Mouse (Mus musculus): ENCODE results near the gene 3110009E18Rik.

The 3110009E18Rik gene

DNA sequence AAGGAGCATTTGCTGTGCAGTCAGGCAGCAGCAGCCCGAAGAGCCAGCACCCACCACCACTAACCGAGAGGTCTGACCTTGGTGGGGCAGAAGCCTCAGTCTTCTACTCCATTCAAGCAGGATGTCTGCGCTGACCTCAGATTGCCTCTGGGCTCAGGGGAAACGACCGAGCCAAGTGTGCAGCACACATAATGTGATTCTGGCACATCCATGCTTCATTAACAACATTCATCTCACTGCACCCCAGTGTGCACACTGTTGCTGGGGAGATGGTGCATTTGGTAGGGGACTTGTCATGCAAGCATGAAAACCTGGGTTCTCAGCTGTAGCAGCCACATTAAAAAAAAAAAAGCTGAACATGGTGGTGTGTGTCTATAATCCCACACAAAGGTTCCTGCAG is 75.0 kb downstream of the 3110009E18Rik start:
- no peak for DNase-seq (ENCODE audit: low spot score in 2 of 2)

DNA sequence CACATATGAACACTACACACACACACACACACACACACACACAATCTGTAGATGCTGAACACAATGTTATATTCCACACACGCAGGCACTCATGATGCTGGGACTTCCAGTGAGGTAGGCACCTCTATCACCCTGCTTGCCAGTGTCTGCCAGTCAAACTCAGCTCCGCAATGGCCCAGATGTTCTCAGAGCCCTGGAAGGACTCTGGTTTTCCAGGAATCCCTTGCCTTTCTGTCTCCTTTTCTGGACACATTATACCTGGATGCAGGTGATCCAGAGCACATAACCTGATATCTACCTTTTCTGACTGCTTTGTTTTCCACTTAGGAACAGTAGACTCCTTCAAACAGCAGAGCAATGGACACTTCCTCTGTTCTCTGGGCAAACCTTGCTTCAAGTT is 75.7 kb downstream of the 3110009E18Rik start:
- DNase-seq (ENCODE audit: low spot score in 2 of 2) = no peak

DNA sequence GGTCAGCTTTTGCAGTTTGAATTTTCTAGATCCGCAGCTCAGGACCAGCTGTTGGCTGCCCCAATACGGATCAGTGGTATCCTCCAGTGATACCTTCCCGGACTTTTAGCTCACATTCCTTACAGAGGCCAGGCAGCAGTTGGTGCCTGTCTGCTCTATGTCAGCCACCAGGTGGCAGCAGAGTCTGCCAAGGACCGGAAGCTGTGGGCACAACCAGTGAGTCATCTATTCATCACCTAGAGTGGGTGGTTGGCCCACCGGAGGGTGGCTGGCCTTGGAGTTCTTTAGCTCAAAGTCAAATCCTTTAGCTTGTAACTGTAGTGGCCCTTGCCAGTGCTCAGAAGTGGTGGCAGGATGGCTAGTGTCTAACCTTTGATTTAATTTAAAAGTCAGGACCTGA is 76.2 kb downstream of the 3110009E18Rik start:
- DNase-seq (ENCODE audit: low spot score in 2 of 2) = peak; percentile 78 to 87

DNA sequence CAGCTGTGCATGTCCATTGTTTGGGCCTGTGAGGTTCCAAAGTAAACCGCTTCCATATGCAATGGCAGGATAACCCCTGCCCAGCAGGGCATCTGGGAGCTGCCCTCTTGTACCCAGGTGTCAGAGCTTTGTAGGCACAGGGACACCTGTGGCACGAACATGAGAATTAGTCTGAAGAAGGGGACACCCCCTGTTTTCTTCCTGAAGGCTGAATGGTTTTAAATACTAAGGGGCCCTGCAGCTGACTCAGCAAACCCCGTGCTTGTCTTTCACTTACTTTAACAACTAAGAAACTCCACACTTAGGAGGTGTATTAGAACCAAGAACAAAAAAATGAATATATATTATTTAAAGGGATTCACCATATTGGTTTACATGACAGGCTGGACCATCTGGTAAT is 77.2 kb downstream of the 3110009E18Rik start:
- no peak for DNase-seq (ENCODE audit: low spot score in 2 of 2)

DNA sequence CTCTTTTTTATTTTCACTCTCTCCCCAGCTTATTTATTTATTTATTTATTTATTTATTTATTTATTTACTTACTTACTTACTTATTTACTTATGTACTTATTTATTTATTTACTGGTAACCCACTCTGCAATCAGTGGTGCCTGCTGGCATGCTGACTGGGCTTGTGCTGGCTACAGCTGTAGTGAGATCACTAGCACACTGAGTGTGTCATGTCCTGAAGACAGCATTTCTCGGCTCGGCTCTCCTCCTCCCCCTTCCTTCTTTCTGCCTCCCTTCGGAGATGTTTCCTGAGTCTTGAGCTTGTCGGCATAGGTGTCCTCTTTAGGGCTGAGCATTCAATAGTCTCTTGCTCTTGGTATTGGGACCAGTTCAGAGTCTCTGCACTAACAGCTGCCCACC is 78.0 kb downstream of the 3110009E18Rik start:
- DNase-seq (ENCODE audit: low spot score in 2 of 2) = no peak

DNA sequence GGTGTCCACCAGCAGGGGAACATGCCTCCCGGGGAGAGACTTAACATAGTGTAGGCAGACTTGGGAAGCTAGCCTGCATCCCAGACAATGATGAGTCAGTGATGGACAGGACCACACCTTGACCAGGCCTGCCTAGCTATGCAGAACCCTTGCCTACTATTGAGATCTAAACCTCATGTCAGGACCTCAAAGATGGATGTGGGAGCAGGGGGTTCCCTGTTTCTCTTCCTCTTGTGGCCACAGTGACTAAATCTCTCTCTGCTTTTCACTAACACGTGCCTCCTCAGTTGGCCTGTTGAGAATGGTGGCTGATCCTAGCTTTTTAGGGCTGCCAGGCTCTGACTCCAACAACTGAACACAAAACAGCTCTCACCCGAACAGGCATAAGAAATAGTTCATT is 81.6 kb downstream of the 3110009E18Rik start:
- no peak for DNase-seq (ENCODE audit: low spot score in 2 of 2)

DNA sequence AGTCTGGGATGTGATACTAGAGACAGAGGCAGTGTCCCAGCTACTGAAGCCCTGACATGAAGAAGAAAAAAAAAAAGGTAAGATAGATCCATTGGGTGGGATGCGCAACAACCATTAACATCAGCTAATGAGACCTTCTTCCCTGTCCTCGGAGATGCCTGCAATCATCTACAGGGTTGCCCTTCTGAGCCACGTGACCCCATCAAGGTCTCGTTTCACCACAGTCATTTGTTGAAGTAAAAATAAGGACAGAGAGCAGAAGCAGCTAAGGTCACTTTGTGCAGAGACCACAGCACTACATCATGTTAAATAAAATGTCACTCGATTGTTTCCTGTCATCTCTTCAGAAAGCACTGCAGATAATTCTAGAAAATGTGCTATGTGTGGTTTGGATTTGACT is 82.8 kb downstream of the 3110009E18Rik start:
- DNase-seq (ENCODE audit: low spot score in 2 of 2) = no peak

DNA sequence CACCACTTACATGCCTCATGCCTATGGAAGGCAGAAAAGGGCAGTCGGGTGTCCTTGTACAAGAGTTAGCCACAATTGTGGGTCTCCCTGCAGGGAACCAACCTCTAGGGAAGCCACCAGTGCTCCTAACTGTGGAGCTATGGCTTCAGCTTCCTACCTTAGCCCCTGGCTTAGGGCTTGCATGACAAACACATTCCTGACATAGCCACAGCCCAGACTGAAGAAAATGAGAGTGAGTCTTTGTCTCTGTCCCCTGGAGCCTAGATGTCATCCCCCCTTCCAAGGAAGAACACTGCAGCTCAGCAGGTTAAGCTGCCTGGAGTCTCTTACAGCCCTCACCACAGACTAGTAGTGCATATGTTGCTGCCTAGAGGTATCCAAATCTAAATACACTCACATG is 83.8 kb downstream of the 3110009E18Rik start:
- DNase-seq (ENCODE audit: low spot score in 2 of 2) = no peak

DNA sequence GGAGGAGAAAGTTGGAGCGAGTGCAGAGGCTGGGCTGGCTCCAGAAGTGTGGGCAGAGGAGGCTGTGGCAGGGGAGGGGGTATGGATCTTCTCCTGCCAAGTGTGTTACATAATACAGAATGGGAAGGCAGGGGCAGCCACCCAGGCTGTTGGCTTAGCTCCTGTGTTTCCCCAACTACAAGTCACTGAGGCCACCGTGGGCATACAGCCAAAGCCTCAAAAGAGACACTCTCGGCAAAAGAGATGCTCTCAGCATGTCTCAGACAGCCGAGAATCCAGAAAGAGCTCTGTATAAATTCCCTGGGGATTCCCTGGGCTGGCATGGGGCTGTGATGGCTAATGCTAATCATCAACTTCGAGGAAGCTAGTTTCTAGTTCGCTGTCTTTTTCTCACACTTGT is 86.6 kb downstream of the 3110009E18Rik start:
- peak; percentile 49 to 68 for DNase-seq (ENCODE audit: low spot score in 2 of 2)

DNA sequence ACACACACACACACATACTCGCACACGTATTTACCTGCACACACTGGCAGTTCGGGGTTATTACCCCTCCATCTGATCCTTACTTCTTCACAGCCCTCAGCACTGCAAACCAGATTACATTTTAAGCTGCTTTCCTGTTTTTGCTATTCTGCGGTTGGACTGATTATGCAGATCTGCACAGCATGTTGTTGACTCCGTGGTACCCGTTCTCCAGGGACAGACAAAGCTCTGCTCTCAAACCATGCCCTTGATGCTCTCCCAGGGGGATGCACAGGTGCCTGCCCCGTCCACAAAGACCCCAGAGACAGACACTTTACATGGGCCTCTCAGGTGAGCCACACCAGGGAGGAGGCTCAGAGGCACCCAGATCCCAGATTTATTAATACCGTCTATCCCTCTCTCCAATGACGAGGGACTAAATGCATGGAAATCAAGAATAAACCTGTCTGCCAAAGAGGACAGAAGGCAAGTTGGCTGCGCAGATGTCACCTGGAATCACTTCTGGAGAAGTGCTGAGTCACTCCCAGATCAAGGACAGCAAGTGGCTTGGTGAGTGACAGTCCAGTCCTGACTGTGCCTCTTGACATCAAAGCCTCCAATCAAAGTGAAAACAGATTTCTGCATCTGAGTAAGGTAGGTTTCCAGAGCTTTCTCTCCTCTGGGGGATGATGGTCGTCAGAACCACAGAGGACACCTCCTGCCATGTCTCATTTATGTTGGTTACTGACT is 87.7 kb downstream of the 3110009E18Rik start:
- DNase-seq (ENCODE audit: low spot score in 2 of 2) = no peak

DNA sequence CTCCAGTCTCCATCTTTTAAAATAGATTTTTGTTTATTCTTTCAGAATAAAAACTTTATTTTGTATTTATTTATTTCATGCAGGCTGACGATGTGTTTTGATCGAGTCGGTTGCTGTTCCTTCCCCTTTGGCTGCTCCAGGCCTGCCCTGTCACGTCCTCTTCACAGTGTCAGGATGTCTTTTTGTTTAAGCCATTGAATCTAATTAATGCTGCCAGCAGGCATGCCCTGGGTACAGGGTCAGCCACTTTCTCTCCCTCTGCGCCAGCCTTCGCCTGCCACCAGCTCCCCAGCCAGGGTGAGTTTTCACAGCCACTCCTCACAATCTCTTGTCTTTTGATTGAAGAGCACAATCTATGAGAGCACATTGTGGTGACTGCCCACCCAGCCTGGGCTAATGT is 99.9 kb downstream of the 3110009E18Rik start:
- no peak for DNase-seq (ENCODE audit: low spot score in 2 of 2)

DNA sequence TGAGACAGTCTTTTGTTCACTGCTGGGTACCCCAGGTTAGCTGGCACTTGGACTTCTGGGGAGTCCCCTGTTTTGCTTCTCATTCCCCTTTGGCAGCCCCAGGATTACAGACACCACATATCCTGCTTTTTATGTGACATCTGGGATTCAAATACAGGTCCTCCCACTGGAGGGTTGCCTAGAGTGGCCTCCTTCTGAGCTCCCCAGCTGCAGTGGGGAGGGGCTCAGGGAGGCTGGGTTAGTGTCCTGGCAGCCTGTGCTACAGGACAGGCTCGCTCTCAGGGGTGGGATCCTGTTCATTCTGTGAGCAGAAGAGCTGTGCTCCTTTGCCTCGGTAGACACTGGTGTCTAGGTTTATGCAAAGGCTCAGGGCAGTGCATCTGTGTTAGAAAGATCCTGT is 100.3 kb downstream of the 3110009E18Rik start:
- no peak for DNase-seq (ENCODE audit: low spot score in 2 of 2)

DNA sequence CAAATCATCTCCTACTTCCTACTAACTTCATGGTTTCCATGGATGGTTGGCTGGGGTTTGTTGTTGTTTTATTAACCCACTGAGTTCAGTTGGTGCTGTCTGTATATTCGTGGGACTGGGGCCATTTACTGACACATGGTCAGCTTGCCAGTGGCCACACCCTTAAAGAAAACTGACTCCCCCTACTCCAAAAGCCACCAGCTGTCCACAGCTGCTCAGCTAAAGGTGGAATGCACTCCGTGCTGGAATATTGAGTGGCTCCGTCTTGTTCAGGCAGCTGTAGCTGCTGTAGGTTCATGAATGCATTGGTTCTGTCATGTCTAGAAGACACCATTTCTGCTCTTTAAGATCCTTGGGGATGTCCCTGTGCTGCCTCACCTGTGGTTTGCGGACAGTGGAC is 102.6 kb downstream of the 3110009E18Rik start:
- DNase-seq (ENCODE audit: low spot score in 2 of 2) = no peak

DNA sequence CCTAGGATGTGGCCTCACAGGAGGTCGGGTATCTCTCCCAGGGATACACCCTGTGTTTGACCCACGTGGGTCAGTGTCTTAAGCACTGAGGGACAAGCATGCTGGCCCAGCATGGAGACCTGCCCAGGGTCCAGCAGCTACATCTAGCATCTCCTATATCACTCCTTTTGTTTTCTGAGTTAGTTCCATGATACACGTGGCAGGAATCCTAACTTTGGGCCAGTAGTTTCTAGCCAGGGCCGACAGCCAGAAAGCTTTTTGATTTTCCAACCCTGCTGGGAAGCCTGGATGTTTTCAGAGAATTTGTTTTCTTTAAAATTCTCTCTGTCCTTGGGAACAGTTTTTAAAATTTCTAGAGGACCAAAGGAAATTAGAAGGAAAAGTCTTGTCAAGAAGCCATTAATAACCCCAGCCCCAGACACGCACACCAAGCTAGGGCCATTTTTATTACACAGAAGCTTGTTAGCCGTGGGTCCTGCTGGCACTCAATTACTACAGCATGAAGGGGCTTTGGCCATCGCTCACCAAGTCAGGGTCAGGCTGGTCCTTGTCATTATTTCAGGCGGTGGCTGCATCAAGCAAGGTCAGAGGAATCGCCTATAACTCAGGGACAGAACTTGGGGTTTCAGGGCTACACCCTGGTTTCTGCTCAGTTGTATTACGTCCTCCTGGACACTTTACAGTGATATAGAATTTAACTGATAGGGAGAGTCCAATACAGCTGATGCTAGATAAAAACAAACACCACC is 108.9 kb downstream of the 3110009E18Rik start:
- no peak for DNase-seq (ENCODE audit: low spot score in 2 of 2)

DNA sequence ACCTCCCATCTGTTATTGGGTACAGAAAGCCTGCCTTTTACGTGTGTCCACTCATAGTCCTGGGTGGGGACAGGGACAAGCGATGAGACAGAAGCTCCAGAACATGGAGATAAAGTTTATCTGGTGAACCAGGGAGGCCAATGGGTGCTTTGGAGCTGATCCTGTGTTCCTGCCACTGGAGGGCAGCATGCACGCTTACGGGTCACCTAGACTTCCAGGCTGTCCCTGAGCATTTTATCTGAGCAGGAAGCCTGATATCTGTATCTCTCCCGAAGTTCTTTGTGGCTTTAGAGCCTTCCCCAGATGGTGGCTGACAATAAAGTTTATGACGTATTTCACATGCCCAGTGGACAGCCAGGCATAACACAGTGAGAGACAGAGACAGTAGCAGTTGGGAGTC is 110.3 kb downstream of the 3110009E18Rik start:
- peak; percentile 39 to 51 for DNase-seq (ENCODE audit: low spot score in 2 of 2)

DNA sequence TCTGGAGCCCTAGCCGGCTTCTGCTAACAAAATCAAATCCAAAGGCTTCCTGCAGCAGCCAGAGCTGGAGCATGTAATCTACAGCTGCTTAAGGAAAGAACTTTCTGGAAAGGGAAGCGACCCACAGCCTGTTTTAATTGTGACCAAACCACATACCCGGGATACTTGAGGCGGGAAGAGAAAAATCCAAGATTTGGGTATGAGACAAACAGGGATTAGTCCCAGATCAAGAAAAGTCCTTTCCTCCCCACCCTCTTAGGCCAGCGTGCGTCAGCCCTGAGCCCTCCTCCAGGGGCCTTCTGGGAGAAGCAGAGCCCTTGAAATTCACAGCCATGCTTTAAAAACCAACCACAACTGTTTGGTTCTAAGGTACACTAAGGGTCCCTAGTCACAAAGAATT is 111.2 kb downstream of the 3110009E18Rik start:
- no peak for DNase-seq (ENCODE audit: low spot score in 2 of 2)

DNA sequence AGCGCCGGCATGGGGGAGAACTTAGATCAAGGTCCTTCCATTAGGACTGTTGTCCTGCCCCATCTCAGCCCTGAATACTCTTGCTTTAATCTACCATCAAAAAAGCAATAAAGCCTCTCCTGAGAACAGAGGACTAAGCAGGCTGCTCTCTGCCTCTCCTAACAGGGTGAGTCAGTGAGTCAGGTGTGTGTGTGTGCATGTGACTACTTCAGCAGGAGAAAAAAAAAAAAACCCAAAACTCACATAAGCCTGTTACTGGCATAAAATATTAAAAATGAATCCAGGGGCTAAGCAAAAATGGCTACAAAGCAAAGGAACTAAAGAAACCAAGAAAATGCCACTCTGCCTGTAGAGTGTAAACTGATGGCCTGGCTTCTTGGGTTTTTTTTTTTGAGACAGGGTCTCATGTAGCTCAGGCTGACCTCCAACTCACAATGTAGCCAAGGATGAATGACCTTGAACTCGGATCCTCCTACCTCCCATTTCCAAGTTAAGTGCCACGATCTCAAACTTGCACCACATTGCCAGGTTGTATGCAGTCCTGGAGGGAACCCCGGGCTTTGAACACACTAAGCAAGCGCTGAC is 114.7 kb downstream of the 3110009E18Rik start:
- DNase-seq (ENCODE audit: low spot score in 2 of 2) = no peak

DNA sequence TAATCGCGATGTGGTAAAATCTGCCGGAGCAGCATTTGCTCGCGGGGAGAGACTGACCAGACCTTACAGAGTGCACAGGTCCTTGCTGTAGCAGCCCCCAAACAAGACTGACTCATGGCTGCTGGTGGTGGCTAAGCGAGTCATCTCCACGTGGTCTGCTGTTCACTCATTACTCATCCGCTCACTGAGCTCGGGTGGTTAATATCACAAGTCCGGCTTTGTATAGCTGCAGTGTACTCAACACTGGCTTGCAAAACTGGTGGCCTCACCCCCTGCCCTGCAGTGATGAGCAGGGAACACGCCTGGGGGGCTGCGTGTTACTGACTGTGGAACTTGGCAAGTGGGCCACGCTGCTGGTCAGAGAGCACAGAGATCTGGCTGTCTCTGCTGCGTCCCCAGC is 115.4 kb downstream of the 3110009E18Rik start:
- DNase-seq (ENCODE audit: low spot score in 2 of 2) = no peak

DNA sequence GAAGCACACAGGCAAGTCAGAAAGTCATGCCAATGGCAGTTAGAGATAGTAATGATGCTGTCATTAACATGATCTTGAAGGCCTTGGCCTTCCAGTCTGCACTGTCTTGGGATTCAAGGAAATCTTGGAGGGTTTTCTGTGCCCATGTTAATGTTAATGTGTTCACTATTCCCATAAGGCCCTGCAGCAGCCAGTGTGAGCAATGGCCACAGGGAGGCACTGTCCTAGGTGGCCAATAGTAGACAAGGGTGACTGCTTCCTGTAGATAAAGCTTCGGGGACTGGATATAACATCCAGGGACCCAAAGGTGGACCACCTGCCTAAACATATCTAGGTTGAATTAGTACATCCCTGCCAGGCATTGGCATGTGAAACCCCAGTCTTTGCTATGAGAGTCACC is 116.1 kb downstream of the 3110009E18Rik start:
- no peak for DNase-seq (ENCODE audit: low spot score in 2 of 2)
